Mouse (Mus musculus) T-cell, adult 2 months (primary cell): ENCODE measurements around the gene Rab40c.
"Not testable (repeated sequence)": the region's sequence is repeated elsewhere in the genome, so short reads cannot be mapped to it uniquely, and the experiment has no call there.

Experiments
- DNase-seq: peaks from one replicate; pipeline ENCODE4 v3.0.0; 2022; ENCODE audit warnings: low spot score

Gene Rab40c

DNA sequence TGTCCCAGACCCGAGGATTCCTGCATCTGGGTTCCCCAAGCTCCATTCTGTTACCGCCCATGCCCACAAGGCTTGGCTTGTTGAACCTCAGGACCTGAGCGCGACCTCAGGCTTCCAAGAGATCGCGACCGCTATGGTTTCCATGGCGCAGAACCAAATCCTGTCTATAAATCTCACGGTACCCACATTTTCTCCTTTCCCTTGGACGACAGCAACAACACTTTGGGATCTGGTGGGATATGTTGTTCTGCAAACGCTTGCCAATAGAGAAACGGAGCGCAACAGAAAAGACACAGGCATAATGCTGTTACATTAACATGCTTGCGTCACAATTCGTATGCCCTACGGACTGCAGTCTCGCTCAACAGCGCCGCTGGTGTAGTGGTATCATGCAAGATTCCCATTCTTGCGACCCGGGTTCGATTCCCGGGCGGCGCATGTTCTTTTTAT lies 44.8 kb downstream of the Rab40c start, which contains the start of gene Mettl26:
TSS of gene Mettl26 (plus strand) at position 354 of the 450 bp plus-strand sequence.
- peak; percentile 91 for DNase-seq

DNA sequence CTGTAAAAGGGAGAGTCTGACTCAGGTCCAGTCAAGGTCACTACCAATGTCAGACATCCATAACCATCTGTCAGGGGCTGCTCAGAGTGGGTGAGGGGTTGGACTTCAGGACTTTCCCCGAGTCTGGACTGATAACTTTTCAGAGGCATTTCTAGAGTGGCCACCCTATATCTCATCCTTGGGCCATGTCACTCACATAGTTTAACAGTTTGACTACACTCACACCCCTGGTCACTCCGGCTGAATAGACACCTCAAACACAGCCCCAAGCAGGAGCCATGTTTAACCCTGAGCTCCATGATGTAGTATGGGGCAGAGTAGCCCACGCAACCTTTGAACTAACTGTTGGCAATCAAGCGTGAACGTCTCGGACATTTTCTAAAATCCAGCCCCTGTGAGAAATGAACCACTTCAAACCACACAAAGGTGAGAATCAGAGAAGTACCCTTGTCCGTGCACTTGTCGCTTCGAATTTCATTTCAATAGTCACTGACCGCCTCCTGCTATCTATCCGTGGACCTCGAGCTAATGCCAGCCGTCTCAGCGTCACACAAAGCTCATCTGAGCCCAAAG lies 45.3 kb downstream of the Rab40c start:
- DNase-seq, result no peak

DNA sequence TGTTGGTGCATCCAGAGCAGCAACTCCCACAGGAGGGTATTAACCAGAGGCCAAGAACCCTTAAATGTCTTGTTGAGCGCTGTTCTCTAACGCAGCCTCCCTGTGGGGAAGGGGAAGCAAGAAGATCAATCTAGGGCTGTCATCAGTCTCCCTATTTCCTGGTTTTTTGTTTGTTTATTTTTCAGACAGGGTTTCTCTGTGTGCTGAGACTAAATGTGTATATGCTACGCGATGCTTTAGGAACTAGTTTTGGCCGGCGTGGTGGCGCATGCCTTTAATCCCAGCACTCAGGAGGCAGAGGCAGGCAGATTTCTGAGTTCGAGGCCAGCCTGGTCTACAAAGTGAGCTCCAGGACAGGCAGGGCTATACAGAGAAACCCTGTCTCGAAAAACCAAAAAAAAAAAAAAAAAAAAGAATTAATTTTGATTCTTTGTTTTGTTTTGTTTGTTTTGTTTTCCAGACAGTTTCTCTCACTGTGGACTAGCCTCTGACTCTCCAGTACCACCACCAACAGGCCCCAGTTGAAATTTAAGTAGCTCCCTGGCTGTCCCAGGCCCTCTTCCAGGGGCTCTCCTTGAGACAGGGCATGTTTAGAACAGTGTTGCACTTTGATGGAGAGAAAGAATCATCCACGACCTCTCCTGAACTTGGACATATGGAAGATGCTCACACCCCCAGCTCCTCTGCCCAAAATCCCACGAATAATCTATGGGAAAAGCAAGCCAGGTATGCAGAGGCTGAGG lies 46.0 kb downstream of the Rab40c start:
- no peak for DNase-seq

DNA sequence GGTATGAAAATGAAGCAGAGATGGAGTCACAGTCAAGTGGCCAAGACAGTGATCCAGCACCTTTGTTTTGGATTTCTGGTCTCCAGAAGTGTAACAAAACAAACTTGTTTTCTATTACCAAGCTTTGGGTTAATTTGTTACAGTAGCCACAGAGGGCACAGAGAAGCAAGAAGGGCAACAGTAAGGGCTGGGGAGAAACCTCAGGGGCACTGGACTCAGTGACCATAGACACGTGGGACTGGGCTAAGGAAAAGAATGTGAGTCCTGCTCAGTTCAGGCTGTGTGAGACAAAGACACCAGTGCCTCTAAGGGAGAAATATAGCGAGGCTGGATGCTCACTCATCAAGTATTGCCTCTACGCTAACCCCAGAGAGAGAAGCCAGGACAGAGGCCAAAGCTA lies 46.9 kb downstream of the Rab40c start:
- no peak for DNase-seq

DNA sequence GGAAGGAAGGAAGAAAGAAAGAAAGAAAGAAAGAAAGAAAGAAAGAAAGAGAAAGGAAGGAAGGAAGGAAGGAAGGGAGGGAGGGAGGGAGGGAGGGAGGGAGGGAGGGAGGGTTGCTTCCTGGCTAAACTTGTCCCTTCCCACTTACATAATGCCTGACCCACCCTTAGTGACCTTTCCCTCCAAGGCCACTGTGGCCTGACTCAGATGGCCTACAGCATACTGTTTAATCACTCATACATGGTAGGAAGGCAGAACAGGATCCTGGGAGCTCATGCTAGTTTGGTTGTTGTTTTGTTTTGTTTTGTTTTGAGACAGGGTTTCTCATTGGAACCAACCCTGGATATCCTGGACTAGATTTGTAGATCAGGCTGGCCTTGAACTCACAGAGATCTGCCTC lies 48.0 kb downstream of the Rab40c start:
- DNase-seq, result not testable (repeated sequence)

DNA sequence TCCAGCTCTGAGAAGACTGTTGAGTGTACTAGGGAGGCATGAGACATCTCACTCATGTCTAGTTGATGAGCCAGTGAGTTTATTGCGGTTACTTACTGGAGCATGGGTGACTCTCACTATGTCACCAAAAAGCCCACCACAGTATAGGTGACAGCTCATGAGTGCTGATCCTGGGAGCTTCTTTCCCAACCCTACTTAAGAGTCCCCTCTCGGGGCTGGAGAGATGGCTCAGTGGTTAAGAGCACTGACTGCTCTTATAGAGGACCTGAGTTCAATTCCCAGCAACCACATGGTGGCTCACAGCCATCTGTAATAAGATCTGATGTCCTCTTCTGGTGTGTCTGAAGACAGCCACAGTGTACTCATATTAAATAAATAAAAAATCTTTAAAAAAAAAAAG lies 49.6 kb downstream of the Rab40c start:
- DNase-seq, result no peak

DNA sequence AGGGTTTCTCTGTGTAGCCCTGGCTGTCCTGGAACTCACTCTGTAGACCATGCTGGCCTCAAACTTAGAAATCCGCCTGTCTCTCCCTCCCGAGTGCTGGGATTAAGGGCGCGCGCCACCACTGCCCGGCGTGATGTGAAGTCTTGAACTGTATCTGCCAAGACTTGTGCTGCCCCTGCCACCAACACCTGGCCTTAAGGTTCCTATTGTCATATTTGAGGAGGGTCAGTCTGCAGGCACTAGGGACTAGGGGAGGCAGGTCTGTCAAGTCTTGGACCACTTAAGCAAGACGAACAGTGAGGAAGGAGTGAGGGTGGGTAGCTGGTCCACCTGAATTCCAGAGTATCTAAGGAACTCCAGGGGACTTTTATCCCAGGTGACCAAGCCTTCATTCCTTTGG lies 50.0 kb downstream of the Rab40c start:
- DNase-seq, result no peak

DNA sequence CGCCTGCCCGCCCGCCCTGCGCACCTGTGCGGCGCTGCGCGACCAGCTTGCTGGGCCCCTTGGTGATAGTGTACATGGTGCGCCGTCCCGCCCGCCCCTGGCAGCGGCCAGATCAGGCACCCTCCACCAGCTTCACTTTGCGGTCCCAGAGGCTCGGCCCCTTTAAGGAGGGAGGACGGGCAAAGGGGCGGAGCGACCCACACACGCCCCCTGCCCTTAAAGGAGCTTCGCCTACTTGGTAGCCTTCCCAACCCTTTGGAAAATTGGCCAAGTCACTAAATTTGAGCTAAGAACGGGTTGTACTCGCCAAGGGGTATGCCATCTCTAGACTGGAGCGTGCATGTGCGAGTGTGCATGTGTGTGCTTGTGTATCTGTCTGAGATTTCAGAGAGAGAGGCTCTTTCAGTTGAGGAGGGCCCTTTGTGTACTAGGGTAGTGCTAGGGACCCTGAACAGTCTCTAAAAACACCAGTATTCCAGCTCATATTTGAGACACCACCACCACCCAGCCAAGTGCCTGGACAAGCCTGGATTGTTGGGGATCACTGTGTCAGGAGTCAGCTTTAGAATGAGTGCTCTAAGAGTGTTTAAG lies 50.8 kb downstream of the Rab40c start, which contains the start of gene Mcrip2:
TSS of gene Mcrip2 (minus strand) at position 164 of the 591 bp plus-strand sequence.
- peak; percentile 48 for DNase-seq

DNA sequence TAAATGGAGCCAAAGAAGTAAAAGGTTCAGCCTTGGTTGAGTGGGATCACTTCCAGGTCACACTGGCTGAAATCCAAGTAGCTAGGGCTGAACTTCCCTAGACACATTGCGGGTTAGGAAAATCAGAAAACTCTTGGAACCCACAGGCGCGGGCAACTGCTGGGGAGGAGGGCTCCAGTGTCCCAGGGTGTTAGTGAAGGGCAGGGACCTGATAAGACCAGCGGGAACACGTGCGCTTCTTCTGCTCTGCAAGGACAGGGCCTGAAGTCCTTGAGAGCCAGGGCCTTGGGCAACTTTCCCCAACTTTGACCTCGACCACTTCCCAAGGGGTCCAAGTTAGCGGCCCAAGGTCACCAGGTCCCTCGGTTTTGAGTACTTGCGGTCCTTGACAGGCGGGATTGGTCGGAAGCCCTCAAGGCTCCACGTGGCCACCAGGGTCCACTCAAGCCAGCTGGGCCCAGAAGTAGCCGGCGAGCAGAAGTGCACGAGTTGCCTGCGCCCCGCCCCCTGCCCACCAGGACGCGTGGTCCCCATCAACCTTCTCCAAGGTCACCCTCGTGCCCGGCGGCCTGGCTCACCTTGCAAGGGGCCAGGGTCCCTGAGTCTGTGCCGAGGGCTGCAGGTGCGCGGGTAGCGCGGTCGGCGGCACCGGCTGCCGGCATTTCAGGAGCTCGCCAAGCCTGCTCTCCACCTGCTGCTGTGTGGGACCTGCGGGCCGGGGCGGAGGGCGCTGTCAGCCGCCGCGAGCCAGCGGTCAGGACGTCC lies 51.5 kb downstream of the Rab40c start:
- DNase-seq, result no peak

DNA sequence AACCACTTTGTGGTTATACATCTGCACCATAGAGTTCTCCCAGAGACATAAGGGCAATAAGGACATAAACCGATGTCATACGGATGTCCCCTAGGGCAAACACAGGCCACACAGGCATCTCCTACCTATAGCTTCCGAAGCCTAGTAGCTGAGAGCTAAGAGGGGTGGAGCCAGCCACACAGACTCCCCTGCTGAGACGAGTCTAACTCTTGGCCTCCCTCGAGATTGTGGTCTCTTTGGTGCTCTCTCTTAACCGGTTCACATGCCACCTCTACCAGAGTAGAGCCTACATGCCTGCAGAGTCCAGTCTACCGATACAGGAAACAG lies 52.1 kb downstream of the Rab40c start:
- peak; percentile 49 for DNase-seq

DNA sequence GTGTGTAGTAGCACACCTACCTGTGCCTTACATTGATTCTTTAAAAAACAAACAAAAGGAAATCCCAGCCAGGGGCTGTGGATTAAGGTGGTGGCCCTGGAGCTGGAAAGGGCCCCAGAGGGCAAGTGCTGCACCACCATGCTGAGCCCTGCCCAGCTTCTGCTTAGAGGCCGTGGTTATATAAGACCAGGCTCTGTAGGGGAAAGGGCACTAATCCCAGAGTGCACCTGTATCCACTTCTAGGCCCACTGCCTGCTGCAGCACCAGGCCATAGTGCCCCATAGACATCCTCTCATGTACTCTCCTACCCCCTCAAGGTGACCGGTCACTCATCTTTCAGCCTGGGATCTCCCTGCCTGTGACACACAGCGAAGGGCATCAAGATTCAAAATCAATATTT lies 53.4 kb downstream of the Rab40c start:
- no peak for DNase-seq

DNA sequence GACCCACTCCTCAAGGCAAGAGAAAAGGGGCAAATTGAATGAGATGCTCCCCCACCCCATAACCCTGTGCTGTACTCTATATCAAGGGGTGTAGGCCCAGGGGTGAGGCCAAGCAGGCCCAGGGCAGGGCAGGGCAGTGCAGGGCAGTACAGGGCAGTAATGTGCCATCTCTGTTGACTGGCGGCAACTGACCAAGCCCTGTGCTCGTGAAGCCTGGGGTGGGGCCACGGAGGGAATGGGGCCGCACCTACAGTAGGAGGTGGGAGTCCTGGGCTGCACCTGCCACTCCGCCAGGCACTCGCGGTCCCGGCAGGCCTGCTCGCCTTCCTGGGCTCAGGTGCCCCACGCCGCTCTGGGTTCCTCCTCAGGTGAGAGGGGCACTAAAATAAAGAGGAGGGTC lies 54.2 kb downstream of the Rab40c start:
- no peak for DNase-seq

DNA sequence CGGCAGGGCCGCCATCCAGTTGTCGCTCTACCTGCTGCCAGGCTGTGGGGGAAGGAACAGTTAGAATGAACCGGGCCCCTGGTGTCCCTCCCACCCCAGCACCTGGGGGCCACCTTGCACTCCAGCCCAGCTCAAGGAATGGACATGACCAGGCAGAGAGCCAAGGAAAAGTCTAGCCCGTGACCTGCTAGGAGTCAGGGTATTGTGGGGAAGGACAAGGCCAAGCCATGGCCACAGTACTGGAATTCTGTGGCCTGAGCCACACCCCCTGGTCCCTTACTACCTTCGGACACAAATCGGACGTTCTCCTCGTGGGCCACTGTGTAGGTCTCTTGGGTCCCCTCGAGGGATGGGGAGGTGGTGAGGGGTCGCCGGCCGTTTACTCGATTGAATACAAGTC lies 55.2 kb downstream of the Rab40c start:
- DNase-seq, result no peak

DNA sequence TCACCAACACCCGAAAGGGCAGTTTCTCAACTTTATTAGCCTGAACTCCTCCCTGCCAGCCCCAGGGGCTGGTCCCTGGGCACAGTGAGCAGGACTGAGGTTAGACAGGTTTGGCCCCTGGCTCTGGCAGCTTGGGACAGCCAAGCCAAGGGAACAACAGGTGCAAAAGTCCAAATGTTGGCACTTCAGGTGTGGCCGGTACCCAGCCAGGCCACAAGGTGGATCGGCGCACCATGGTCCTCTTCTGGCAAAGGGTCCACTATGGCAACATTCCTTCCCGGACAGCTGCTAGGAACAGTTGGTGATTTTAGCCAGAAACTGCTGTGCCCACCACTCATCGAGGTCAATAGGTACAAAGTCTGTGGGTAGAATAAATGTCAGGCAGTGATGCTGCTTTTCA lies 55.8 kb downstream of the Rab40c start:
- DNase-seq, result no peak

DNA sequence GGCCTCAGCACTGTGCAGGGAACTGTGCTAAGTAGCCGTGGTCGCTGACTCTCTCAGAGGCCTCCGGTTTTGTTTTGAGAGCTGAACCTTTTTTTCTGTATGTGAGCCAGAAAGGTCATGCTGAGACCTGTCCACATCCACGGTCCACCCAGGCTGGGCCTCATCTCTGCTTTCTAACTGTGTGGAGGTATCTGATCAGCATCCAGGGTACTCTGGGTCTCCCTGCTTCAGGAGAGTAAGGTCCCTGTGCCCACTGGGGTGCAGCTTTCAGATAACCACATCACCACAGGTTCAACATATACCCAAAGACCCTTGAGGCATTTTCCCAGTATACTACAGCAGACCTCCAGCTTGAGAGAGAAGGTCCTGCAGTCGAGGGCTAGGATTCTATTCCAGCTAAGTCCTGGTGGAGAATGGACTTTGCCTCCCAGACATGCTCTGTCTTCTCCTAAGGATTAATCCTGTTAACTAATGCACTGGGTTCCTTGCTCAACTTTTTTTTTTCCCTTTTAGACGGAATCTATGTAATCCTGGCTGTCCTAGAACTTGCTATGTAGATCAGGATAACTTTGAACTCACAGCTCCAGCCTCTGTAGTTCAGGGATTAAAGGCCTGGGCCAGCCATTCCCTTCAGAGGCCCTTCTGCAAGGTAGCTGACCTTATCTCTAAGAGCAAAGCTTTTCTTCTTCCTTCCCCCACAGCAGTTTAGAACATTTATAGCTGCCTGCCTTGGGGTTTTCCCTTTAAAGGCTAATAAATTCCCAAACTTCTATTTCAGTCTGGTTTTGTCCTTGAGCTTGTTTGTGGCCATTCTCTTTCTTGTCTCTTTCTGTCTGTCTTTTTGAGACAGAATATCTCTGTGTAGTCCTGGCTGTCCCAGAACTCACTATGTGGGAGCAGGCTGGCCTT lies 57.6 kb downstream of the Rab40c start:
- DNase-seq, result no peak

DNA sequence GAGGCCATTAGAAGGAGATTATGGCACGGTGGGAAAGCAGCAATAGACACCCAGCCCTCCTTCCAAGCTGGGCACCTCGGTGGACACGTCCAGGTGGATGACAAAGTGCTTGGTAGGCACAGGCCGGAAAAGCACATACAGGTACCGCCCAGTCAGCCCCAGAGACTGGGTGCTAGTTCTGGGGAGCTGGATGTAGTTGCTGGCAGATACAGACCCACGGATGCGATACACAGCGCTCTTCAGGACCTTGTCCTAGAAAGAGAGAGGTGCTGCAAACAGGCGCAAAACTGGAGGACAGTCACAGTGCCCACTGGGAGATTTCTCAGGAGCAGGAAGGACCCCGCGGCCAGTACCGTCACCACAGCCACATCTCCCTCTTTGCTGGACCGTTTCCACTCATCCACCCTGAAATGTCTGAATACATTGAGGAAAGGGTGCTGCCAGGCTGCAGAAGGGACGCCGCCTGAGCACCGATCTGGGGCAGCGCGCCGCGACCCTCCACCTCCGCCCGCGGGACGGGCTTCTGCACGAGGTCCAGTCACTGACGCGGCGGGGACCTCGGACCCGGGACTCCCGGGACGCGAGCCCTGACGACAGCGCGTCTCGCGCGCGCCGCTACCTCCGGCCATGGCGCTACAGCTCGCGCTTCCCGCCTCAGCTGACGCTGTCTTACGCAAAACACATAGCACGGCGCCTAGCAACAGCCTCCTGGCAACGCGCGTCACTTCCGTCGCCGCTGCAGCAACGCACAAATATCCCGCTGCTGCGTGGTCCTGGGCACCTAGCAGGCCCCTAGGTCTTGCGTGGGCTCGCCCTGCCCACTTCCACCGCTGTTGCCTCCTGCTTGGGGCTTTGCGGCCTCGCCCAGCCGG lies 58.5 kb downstream of the Rab40c start, which contains the start of gene Wdr90:
TSS of gene Wdr90 (minus strand) at position 670 of the 872 bp plus-strand sequence.
- peak; percentile 93 for DNase-seq

DNA sequence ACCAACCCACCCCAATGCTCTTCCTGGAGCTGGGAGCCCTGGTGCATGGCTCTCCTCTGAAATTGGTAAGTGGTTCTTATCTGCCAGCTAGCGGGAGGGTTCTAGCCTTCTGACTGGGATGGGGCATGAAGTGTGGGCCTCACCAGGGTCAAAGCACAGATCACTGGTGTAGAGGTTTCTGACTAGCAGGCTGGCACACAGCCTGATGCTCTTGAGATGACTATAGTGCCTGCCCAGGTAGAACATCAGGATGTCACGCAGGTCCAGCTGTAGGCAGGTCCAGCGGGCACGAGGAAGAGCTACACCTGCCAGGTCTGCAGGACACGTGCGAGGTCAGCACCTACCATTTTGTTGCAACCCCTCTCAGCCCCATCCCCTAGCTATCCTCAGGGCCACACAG lies 59.3 kb downstream of the Rab40c start:
- DNase-seq, result no peak

DNA sequence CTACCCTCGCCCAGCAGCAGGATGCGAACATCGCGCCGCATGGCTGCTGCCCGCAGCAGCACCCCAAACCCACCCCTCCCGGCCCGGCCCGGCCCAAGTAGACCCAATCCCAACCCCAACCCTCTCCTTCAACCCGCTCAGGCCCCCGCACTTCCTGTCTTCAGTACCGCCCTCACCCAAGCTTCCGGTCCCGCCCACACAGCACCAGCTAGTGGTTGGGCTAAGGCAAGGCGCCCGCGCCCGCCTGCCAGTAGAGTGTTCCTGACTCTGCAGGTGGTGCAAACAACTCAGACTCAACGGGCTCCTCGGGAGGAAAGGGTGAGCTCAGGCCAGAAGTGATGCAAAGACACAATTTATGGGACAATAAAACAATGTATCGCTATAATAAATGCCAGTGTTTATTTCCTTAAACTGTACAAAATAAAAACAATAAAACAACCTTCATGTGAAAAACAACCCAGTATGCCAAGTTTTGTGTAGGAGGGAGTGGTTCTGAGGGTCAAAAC lies 75.1 kb downstream of the Rab40c start, which contains the start of gene Rhot2:
TSS of gene Rhot2 (minus strand) at position 456 of the 506 bp plus-strand sequence.
- DNase-seq, result peak; percentile 97

DNA sequence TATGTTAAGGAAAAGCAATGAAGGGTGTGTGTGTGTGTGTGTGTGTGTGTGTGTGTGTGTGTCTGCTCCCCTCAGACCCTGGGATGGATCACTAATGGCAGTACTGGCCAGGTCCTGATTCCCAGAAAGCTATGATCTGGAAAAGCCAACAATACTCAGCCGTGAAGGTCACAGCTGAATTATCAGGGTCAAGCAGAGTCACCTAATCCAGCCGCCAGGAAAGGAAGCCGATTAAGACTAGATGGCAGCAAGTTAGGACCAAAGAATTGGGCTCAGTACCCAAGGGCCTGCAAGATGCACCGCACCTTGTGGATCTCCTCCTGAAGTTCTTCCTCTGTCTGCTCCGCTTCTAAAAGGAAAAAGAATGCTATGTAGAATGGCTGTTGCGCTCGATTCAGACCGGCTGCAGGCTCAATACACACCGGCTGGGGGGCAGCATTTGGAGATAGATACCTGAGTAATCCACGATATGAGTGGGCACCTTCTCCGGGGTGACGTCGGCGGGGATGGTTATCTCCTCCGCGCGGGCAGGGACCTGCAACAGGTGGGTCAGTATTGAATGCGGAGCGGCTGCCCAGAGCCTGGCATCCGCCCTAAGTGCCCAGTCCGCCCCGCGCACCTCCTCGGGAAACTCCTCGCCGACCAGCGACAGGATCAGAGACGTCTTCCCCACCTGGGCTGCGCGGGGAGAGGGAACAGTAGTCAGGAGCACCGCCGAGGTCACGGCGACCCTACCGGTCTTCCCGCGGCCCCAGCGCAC lies 75.7 kb downstream of the Rab40c start:
- no peak for DNase-seq
